Mouse (Mus musculus) left cerebral cortex, adult 18-20 months (tissue): ENCODE measurements around the gene Arl6ip5. TPM values are rescaled to one million over a fixed set of nuclear protein-coding genes. Genes with fewer than 3 reads are reported as not detected.

ENCODE experiments used
- DNase-seq, 2 experiments: peaks; one replicate each; pipeline ENCODE4 v3.0.0; 2021 to 2022; ENCODE audit warnings: low spot score in 2 of 2, mixed read lengths in 1 of 2
- long read RNA-seq, 2 experiments: library from polyadenylated mRNA; stranded (forward); transcript quantifications; one replicate each; pipeline ENCODE4 v2.0.0; 2021
- total RNA-seq, 2 experiments: library from RNA; stranded (reverse); gene quantifications; 2 replicates each; pipeline ENCODE4 v1.2.3; 2021

The Arl6ip5 gene
- 100 to 1,000 TPM; 205 to 217 TPM for total RNA-seq
- long read RNA-seq, experiment 1, transcript Arl6ip5-201 (3 exons, 1,442 nt): major isoform, 185 of 199 reads
- long read RNA-seq, experiment 1, partial matches to known transcripts: 14 of 199 reads
- long read RNA-seq, experiment 1, other reads (novel, unspliced or antisense): 0 of 199 reads
- long read RNA-seq, experiment 2, transcript Arl6ip5-201 (3 exons, 1,442 nt): major isoform, 153 of 161 reads
- long read RNA-seq, experiment 2, partial matches to known transcripts: 7 of 161 reads
- long read RNA-seq, experiment 2, other reads (novel, unspliced or antisense): 1 of 161 reads

DNA sequence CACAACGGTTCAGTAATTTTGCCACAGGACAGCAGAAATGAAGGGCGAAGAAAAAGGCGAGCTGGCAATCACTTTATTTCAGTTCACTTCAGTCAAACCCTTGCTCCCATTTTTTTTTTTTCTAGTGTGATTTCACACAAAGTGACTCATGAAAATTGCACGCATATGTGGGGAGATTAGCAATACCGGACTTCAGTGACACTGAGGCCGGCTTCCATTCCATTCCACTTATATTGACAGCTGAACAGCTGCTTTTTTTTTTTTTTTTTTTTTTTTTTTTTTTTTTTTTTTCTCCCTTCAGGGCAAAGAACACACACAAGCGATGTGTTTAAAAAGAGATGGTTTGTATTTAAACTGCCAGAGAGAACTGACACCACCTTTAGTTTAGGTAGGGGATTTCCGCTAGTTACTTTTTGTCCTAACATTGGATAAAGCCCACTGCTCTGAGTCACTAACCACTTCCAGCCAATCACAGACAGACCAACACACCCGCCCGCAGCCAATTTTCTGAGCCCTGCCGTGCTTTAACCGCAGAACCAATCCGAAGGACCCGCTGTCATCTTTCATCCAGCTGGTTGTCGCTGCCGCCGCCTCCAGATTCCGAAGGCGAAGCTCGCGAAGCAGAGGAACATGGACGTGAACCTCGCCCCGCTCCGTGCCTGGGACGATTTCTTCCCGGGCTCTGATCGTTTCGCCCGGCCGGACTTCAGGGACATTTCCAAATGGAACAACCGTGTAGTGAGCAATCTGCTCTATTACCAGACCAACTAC, at the start of gene Arl6ip5:
Arl6ip5 (plus strand) TSS at position 499 of the 771 bp plus-strand sequence.
- peak; percentile 83 to 92 for DNase-seq

DNA sequence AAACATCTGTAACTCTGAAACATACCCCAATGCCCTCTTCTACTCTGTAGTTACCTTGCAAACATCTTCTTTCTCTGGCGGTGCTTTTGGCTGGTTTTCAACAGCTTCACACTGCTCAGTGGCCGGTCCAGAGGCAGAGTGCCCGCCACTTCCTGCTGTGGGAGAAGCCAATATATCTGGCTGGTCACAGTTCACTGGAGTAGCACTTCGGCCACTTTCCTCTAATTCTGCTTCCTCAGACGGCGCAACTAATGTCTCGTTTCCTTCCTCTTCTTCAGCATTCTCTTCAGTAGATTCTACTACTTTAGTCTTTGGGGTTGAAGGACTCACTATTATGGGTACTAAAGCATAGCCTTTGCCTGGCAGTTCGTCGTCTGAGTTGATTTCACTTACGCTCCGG, 34.8 kb upstream of the Arl6ip5 start:
- no peak for DNase-seq

DNA sequence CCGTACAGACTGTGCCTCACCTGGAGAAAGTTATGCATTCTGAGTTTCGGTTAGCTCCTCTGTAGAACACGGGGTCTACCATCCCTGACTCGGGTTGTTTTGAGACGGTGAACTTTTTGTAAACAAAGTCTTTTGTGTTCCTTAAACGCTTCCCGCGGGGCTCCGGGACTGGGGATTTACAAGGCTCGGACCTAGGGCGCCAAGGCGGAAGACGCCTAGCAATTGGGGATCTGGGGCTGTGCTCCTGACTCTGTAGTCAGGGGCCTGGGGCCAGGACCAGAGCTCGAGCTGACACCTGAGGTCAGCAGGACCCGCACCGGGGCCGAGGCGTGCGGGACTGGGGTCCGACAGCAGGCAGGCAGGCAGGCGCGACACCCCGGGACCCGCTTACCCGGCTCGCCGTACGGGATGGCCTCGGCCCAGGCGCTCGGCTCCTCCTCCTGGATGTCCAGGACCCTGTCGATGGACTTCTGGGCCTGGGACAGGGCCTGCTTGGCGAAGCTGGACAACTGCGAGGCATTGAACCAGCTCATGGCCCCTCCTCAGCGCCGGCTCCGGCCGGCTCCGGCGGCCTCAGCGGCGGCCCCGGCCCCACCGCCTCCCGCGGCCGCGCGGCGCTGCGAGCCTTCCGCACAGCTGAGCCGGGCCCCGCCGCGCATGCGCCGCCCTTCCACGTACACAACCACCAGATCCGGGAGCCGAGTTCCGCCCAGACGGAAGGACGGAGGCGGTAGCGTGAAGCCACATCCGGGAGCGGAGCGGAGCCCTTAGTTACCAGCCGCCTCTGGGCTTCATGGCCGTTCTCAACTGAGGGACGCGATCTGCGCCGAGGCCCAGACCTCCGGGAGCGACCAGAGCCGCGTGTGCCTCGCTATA, 31.8 kb upstream of the Arl6ip5 start, which contains the start of gene Tmf1:
Tmf1 (minus strand) TSS at position 632 of the 876 bp plus-strand sequence.
- DNase-seq: peak; percentile 95 to 98

DNA sequence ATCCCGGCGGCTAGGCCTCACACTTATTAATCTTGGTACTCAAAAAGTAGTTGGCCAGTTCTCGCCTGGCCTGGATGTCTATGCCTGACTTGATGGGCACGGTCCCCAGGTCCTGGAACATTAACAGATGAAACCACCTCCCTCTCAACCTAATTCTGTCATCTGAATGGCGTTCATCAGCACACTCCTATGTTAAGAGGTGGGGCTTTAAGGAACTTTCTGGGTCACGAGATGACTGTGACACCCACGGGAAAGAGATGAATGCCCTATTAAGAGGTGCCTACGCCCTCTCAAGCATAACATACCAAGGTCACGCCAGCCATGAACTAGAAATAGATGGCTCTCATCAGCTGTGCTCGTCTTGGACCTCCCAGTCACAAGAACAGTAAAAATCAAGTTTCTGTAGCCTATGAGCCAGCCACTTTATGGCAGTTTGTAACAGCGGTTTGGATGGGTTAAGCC, 31.1 kb upstream of the Arl6ip5 start:
- no peak for DNase-seq

DNA sequence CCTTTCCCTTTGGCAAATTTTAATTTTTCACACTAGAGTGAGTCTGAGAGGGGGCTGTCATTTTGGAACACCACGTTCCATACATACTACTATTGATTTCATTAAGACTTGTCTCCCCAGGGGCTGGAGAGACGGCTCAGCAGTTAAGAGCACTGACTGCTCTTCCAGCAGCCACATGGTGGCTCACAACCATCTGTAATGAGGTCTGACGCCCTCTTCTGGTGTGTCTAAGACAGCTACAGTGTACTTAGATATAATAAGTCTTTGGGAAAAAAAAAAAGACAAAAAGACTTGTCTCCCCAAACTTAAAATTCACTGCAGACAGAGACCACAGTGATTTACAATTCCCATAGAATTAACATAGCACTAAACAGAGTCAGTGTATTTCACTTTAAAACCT, 10.1 kb upstream of the Arl6ip5 start:
- DNase-seq: no peak

DNA sequence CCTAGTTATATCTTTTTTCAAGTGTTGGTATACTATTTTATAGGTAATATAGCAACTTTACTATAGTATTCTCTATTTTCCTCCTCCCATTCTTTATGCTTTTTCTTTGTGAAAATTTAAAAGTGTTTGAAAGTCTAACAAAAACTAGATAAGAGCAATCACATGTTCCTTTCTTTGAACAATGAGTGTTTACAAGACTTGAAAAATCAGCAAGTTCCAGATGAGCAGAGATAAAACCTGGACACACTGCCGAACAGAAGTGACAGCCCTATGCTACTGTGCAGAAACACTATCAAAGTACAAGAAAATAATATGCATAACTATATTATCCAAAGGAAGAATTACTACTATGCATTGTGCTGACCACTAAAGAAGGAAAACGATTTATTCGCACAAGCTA, 8.0 kb upstream of the Arl6ip5 start:
- no peak for DNase-seq

DNA sequence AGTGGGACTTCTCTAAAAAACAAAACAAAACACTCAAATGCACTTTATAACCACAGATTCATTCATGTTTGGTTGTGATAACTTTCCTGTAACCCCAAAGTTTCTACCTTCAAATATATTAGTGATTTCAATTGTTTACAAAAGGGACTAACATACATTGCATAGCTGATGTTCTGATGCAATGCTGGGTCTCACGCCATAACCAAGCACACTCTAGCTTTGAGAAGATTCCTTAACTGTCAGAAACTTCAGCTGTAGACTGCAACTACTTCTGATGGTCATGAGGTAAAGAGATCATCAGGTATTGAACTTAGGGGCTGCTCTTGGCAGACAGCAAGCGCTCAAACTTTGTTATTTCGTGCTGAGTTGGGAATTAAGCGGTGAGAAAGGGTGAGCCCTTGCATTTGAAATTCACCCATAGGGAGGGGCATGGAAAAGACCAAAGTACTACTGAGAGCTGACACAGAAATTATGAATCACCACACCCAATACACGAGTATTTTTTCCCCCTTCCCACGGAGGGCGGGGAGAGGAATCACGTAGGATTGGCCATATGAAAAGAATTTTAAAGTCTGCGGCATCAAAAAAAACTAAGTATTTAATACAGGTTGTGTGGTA, 6.1 kb upstream of the Arl6ip5 start:
- DNase-seq: no peak

DNA sequence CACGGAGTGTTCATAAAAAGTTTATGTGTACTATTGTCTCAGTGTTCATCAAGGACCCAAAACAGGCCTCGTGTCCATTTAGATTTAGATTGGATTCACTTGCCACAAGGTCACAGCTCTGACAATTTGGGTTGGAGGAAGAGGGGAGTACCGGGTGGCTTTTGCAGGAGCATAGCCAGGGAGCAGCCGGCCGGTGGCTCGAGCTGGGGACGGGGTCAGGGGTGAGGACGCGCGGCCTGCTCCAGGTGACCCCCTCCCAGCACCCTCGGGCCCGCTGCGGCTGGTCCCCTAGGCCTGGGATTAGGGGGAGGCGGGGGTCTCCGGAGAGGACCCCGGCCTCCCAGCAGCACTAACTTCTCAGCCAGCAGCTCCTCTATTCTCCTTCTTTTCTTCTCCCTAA, 5.5 kb upstream of the Arl6ip5 start:
- no peak for DNase-seq

DNA sequence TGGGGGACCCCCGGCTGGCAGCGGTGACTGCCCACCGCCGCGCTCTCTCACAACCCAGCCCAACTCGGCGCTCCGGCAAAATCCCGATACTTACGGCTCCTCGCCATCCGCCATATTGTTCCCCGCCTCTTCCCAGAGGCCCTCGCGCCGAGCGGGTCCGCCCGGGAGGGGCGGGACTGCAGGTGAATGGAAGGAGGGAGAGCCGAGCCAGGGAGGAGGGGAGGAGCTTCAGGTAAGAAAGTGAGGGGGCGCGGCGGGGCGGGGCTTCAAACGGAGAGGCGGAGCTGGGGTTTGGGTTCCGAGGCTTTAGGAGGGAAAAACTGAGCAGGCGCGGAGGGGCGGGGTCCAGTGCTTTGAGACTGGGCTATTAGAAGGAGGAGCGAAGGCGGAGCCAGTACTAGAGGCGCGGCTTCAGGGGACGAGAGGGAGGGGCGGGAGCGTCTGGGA, 5.0 kb upstream of the Arl6ip5 start, which contains the start of gene Uba3:
Uba3 (minus strand) TSS at position 209 of the 447 bp plus-strand sequence.
- peak; percentile 99 for DNase-seq

DNA sequence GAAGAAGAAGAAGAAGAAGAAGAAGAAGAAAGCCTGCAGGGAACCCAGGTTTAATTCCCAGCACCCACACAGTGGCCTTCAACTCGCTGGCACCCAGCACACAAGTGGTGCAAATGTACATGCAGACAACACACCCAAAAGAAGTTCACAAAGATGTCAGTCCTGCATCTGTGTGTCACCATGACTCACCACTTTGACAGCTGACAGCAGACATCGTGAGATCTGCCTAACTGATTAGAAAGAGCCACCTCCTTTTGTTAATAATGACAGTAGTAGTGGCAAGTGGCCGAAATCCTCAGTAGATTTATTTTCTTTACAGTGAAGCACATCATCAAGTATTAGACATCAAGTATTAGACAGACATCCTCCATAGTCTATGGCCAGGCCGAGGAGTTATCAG, 3.4 kb upstream of the Arl6ip5 start:
- DNase-seq: no peak

DNA sequence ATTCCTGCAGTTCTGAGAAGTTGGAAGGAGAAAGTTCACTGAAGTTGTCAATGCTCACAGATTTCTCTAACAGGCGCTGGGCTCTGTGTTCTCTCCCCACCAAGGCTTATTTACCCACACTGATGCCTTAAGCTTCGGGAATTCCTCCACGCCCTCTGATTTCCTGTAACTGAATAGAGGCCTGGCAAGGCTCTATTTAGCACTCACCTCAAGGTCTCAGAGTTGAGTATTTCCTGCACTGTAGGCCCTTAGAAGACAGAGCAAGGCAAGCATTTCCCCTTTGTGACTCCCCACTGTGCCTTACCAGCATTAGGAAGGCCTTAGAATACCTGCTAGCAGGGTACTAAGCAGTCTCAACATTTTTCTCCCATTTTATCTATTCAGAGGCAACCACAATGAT, 2.1 kb upstream of the Arl6ip5 start:
- DNase-seq: no peak

DNA sequence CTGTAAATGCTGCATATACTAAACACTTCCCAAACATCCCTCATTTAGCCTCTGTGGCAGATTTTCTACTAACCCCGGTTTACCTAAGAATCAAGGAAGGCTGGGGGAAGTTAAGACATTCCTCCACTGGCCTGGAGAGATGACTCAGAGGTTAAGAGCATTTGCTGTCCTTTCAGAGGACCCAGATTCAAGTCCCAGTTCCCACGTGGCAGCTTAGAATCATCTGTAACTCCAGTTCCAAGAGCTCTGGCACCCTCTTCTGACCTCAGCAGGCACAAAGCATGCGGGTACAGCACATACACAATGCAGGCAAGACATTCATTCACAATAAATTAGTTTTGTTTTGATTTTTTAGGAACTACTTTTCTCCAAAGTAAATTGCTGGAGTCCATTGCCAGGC, 1.3 kb upstream of the Arl6ip5 start:
- DNase-seq: no peak

DNA sequence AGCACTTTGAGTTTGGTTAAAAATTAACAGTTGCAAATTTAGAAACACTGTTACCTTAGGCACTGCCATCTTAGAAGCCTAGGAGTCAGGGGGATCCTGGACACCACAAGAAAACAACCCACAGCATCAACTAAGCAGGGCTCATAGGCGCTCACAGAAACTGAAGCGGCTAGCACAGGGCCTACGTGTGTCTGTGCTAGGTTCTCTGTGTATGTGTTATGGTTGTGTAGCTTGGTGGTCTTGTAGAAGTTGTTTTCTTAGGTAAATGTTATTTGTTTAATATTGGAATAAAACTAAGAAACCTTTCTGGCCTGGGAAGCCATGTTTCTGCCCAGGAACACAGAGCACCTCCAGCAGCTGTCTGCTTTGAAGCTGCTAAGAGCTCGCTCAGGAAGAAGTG, 738 bp upstream of the Arl6ip5 start:
- no peak for DNase-seq

DNA sequence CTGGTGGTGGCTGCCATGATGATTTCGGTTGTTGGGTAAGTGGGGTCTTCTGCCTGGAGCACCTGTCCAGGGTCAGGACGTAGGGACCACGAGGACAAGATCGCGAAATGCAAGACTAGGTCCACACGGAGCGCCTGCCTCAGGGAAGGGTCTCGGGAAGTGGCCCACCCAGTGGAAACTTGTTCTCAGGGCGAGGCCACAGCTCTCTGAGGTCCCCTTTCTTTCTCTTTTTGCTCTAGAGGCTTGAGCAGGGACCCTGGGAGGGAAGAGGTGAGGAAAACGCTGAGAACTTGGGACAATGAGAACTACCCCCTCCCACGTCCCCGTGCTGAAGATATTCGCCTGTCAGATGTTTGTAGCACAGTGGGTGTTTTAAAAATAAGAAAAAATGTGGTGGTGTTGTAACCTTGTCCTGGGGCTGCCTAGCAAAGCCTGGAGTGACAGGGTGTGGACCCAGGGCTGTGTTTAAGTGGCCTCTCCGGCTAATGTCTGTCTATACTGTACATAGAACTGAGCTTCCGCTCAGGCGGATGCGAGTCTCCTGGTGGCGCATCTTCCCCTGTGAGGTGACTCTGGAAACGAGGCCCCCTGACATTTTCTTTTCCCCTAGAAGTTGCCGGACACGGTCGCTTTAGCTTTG, 593 bp downstream of the Arl6ip5 start:
- DNase-seq: peak in 1 of 2 experiments; percentile 25

DNA sequence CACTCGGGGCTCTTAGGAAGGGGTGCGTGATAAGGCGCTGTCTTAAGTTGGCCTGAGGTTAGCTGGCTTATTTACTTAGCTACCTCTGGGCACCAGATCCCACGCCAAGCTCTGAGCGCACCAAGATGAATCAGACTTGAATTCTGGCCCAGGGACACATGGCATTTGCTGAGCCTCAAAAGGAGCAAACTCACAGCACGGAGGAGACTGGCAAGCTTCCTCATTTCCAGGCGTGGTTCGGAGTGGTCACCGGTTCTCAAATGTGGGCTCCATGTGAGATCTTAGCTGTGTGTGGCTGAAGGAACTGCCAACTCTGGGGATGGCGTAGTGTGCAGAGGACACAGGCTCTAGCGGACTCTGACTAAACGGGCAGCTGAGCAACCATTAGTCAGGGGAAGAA, 1.5 kb downstream of the Arl6ip5 start:
- DNase-seq: peak; percentile 61 to 65

DNA sequence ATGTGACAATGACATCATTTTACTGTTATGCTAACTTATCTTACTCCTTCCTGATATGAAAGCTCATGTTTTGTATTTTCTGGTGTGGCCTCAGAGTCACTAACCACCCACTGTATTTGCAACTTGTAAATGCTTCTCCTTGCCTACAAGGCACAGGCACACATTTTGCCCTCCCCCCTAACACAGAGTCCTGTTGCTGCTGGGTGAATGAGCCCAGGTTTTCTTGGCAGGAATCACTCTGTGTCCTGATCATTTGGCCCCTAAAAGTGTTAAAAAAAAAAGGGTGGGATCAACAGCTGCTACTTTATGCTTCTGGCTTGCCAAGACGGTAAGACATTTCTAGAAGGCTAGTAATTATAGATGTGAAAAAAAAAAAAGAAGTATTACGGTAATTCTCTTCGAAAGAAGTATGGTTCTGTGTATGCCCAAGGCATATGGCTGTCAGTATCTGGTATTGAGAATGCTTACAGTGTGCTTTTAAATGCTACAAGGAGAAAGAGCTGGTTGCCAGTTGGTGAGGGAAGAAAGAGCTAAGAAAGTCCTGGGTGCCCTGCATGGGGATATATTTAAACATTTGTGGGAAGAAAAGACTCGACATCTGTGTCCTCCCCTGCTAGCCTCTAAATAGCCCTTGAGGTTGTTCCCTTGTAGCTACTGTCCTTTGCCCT, 5.8 kb downstream of the Arl6ip5 start:
- DNase-seq: no peak

DNA sequence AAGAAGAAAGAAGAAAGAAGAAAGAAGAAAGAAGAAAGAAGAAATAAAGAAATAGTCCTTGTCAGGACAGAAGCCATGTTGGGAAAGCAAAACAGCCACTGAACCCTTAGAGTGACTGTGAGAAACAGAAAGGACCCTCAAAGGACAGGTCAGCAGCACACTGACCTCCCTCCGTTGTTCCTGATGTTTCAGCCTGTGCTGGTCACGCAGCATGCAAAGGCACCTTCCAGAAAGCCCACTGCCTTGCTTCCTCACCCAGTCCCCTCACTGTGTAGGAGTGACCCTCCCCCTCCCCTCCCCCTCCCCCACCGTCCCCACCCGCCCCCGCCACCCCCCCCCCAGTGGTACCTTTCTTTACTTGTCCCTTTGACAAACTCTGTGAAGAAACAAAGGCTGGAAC, 10.2 kb downstream of the Arl6ip5 start:
- no peak for DNase-seq

DNA sequence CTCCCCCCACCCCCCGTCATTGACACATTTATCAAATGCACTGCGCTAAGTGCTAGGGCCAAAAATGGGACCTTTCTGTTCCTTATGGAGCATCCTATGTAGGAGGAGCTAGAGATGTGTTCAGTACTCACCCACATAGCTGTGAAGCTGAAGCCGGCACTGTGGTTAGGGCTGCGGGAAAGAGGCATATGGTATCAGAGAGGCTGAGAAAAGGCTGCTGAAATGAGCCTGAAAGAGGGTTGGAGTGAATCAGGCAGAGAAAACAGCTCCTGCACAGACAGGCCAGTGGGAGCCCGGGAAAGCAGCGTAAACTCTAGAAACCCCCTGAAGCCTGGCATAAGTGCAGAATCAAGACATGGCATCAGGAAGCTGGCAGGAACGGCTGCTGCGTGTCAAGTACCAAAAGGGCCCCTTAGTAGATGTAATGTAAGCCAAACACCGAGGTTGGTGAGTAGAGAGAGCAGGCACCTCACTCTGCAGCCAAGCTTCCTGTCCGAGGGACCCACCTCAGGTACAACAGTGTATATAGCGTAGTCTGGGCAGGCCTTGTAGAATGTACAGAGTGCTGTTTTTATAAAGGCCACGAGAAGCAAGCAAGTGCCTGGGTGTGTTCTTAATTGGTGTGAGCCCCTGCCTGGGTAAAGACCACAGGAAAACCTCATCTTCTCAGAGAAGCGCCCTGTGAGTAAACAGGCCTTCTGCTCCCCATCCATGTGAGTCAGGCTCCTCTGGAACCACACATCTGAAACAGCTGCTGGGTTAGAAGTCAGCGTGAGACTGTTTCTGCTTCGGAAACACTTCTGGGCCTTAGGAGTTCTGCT, 10.9 kb downstream of the Arl6ip5 start:
- DNase-seq: peak; percentile 57 to 75

DNA sequence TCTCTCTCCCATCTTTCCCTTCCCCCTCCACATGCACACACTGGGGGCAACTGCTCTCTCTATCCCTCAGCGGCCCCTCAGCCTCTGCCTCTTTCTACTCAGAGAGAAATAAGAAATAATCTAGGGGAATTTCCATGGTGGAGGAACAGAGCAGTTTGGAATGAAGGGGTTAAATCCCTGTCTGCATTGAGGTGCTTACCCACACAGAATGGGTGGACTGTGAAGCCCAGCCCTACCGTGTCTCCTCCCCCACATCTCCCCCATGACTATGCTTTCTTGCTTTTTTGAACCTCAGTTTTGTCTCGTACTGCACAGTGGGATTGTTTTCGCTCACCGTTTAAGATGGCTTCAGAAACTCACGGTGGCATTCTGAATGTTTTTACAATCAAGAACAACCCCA, 11.8 kb downstream of the Arl6ip5 start:
- DNase-seq: no peak
